Mouse (Mus musculus): Measurements from ENCODE around the gene Rhbdd3. TPM values are rescaled to one million over a fixed set of nuclear protein-coding genes. Genes with fewer than 3 reads are reported as not detected.

Rhbdd3 gene
- polyA plus RNA-seq, 1 experiment from 2014 or later, result 20.5 TPM

- no peak overlapping the region for H3K4me3 ChIP-seq (ENCODE audit: low read depth, low read length)
- no peak overlapping the region for H3K4me2 ChIP-seq (ENCODE audit: low read depth, severe bottlenecking)
- ATAC-seq (ENCODE audit: insufficient number of reproducible peaks, low FRiP score, low TSS enrichment, low read depth) (no peak), DNase-seq (ENCODE audit: low spot score) (no peak)
- no peak overlapping the region for H3K9ac ChIP-seq (ENCODE audit: low read length)
- H3K27me3 ChIP-seq (ENCODE audit: control insufficient read depth, insufficient read depth, low read length), result no peaks in the 10 kb centered on the region
- no peaks in the 10 kb centered on the region for H3K4me1 ChIP-seq (ENCODE audit: control insufficient read depth, insufficient read depth, low read length)
- H3K27ac ChIP-seq (replicated peaks; ENCODE audit: low read depth, low read length), result no peak overlapping the region
- H3K36me3 ChIP-seq (ENCODE audit: control insufficient read depth, insufficient read depth, low read length), result no peaks in the 10 kb centered on the region
- 70% methylated on average over 3 of the region's 3 CpGs for WGBS
- no peaks in the 10 kb centered on the region for H3K9me3 ChIP-seq (ENCODE audit: control insufficient read depth, low read length)
Measured at GRCm38 (mm10) chr11:5145600-5145999, 46.9 kb downstream of the Rhbdd3 start.

- Histone ChIP-seq H3K4me3 (ENCODE audit: low read depth, low read length) (no peak overlapping the region), H3K27me3 (ENCODE audit: control insufficient read depth, insufficient read depth, low read length) (peaks cover 7% of the 10 kb centered on the region; the same call in 1 of the 2 replicates), H3K36me3 (ENCODE audit: control insufficient read depth, insufficient read depth, low read length) (no peaks in the 10 kb centered on the region), H3K4me1 (ENCODE audit: control insufficient read depth, insufficient read depth, low read length) (0 out of 2 replicates have a peak, but pooled peaks cover 6% of the 10 kb centered on the region), H3K9ac (ENCODE audit: low read length) (no peak overlapping the region), H3K27ac (replicated peaks; ENCODE audit: low read depth, low read length) (no peak overlapping the region), H3K4me2 (ENCODE audit: low read depth, severe bottlenecking) (no peak overlapping the region), H3K9me3 (ENCODE audit: control insufficient read depth, low read length) (no peaks in the 10 kb centered on the region)
- no peak for DNase-seq (ENCODE audit: low spot score)
- WGBS, result 35% methylated on average over 7 of the region's 7 CpGs
- ATAC-seq (ENCODE audit: insufficient number of reproducible peaks, low FRiP score, low TSS enrichment, low read depth), result no peak
Measured at GRCm38 (mm10) chr11:5149249-5149648, 50.5 kb downstream of the Rhbdd3 start.

GRCm38 (mm10) chr11:5149955-5150354 lies 51.2 kb downstream of the Rhbdd3 start:
- H3K27me3 ChIP-seq (ENCODE audit: control insufficient read depth, insufficient read depth, low read length), result peaks cover 7% of the 10 kb centered on the region; the same call in 1 of the 2 replicates
- no peak overlapping the region for H3K4me2 ChIP-seq (ENCODE audit: low read depth, severe bottlenecking)
- WGBS, result 89% methylated on average over 9 of the region's 9 CpGs
- H3K9ac ChIP-seq (ENCODE audit: low read length), result no peak overlapping the region
- H3K4me3 ChIP-seq (ENCODE audit: low read depth, low read length), result no peak overlapping the region
- H3K9me3 ChIP-seq (ENCODE audit: control insufficient read depth, low read length), result no peaks in the 10 kb centered on the region
- no peak for DNase-seq (ENCODE audit: low spot score)
- H3K4me1 ChIP-seq (ENCODE audit: control insufficient read depth, insufficient read depth, low read length), result peaks cover 7% of the 10 kb centered on the region; the same call in 1 of the 2 replicates
- H3K27ac ChIP-seq (replicated peaks; ENCODE audit: low read depth, low read length), result no peak overlapping the region
- H3K36me3 ChIP-seq (ENCODE audit: control insufficient read depth, insufficient read depth, low read length), result no peaks in the 10 kb centered on the region
- ATAC-seq (ENCODE audit: insufficient number of reproducible peaks, low FRiP score, low TSS enrichment, low read depth), result no peak

GRCm38 (mm10) chr11:5150416-5151246 lies 51.9 kb downstream of the Rhbdd3 start:
- Histone ChIP-seq H3K9ac (ENCODE audit: low read length) (no peak overlapping the region), H3K4me2 (ENCODE audit: low read depth, severe bottlenecking) (no peak overlapping the region), H3K9me3 (ENCODE audit: control insufficient read depth, low read length) (no peaks in the 10 kb centered on the region), H3K4me3 (ENCODE audit: low read depth, low read length) (no peak overlapping the region), H3K36me3 (ENCODE audit: control insufficient read depth, insufficient read depth, low read length) (no peaks in the 10 kb centered on the region), H3K4me1 (ENCODE audit: control insufficient read depth, insufficient read depth, low read length) (peaks cover 14% of the 10 kb centered on the region; the same call in 1 of the 2 replicates), H3K27ac (replicated peaks; ENCODE audit: low read depth, low read length) (no peak overlapping the region), H3K27me3 (ENCODE audit: control insufficient read depth, insufficient read depth, low read length) (peaks cover 7% of the 10 kb centered on the region; the same call in 1 of the 2 replicates)
- WGBS, result 70% methylated on average over 9 of the region's 9 CpGs
- ATAC-seq (ENCODE audit: insufficient number of reproducible peaks, low FRiP score, low TSS enrichment, low read depth) (no peak), DNase-seq (ENCODE audit: low spot score) (no peak)

- H3K27me3 ChIP-seq (ENCODE audit: control insufficient read depth, insufficient read depth, low read length), result peaks cover 7% of the 10 kb centered on the region; the same call in 1 of the 2 replicates
- WGBS, result 37% methylated on average over 4 of the region's 4 CpGs
- ATAC-seq (ENCODE audit: insufficient number of reproducible peaks, low FRiP score, low TSS enrichment, low read depth), result no peak
Measured at GRCm38 (mm10) chr11:5151247-5151630, 52.5 kb downstream of the Rhbdd3 start.

GRCm38 (mm10) chr11:5151680-5152337 lies 53.1 kb downstream of the Rhbdd3 start, which contains the start of gene Emid1:
Gene Emid1 (minus strand): TSS chr11:5152257.
- peak; percentile 66 for DNase-seq (ENCODE audit: low spot score)
- Histone ChIP-seq H3K9me3 (ENCODE audit: control insufficient read depth, low read length) (no peaks in the 10 kb centered on the region), H3K27me3 (ENCODE audit: control insufficient read depth, insufficient read depth, low read length) (peaks cover 7% of the 10 kb centered on the region; the same call in 1 of the 2 replicates), H3K4me3 (ENCODE audit: low read depth, low read length) (peak within 1 kb of the TSS; percentile 47), H3K27ac (replicated peaks; ENCODE audit: low read depth, low read length) (no peak within 1 kb of the TSS), H3K4me2 (ENCODE audit: low read depth, severe bottlenecking) (peak within 1 kb of the TSS; percentile 79), H3K9ac (ENCODE audit: low read length) (peak within 1 kb of the TSS; percentile 76), H3K36me3 (ENCODE audit: control insufficient read depth, insufficient read depth, low read length) (no peaks in the 10 kb centered on the region), H3K4me1 (ENCODE audit: control insufficient read depth, insufficient read depth, low read length) (peaks cover 15% of the 10 kb centered on the region; the same call in 1 of the 2 replicates)
- ATAC-seq (ENCODE audit: insufficient number of reproducible peaks, low FRiP score, low TSS enrichment, low read depth), result peak; percentile 32; the same call in 1 of the 2 replicates
- WGBS, result under 1% methylated on average over 52 of the region's 53 CpGs

More at GRCm38 (mm10) chr11:5151247-5151630, 52.5 kb downstream of the Rhbdd3 start:
- Histone ChIP-seq H3K4me1 (ENCODE audit: control insufficient read depth, insufficient read depth, low read length) (peaks cover 15% of the 10 kb centered on the region; the same call in 1 of the 2 replicates), H3K9me3 (ENCODE audit: control insufficient read depth, low read length) (no peaks in the 10 kb centered on the region), H3K4me2 (ENCODE audit: low read depth, severe bottlenecking) (peak overlapping the region; percentile 79; the same call in 1 of the 2 replicates), H3K4me3 (ENCODE audit: low read depth, low read length) (peak overlapping the region; percentile 47), H3K36me3 (ENCODE audit: control insufficient read depth, insufficient read depth, low read length) (no peaks in the 10 kb centered on the region), H3K27ac (replicated peaks; ENCODE audit: low read depth, low read length) (no peak overlapping the region), H3K9ac (ENCODE audit: low read length) (peak overlapping the region; percentile 76; the same call in 1 of the 2 replicates)
- DNase-seq (ENCODE audit: low spot score), result no peak

- H3K4me1 ChIP-seq (ENCODE audit: control insufficient read depth, insufficient read depth, low read length), result peaks cover 15% of the 10 kb centered on the region; the same call in 1 of the 2 replicates
- DNase-seq (ENCODE audit: low spot score), result no peak
Measured at GRCm38 (mm10) chr11:5154961-5155805, 56.5 kb downstream of the Rhbdd3 start.

More at GRCm38 (mm10) chr11:5154961-5155805, 56.5 kb downstream of the Rhbdd3 start:
- no peaks in the 10 kb centered on the region for H3K9me3 ChIP-seq (ENCODE audit: control insufficient read depth, low read length)
- no peak overlapping the region for H3K4me3 ChIP-seq (ENCODE audit: low read depth, low read length)
- WGBS, result 27% methylated on average over 10 of the region's 10 CpGs
- no peak for ATAC-seq (ENCODE audit: insufficient number of reproducible peaks, low FRiP score, low TSS enrichment, low read depth)
- no peak overlapping the region for H3K4me2 ChIP-seq (ENCODE audit: low read depth, severe bottlenecking)
- H3K9ac ChIP-seq (ENCODE audit: low read length), result no peak overlapping the region
- H3K27ac ChIP-seq (replicated peaks; ENCODE audit: low read depth, low read length), result no peak overlapping the region
- H3K36me3 ChIP-seq (ENCODE audit: control insufficient read depth, insufficient read depth, low read length), result no peaks in the 10 kb centered on the region
- peaks cover 7% of the 10 kb centered on the region; the same call in 1 of the 2 replicates for H3K27me3 ChIP-seq (ENCODE audit: control insufficient read depth, insufficient read depth, low read length)

Data from limb, embryonic 11.5 days (tissue).